Mouse (Mus musculus) liver, adult 2 months (tissue): ENCODE measurements around the gene Mpst. TPM values are rescaled to one million over a fixed set of nuclear protein-coding genes. Genes with fewer than 3 reads are reported as not detected.
A peak's percentile ranks its signal among the peaks of the same experiment; 100 is the strongest.

ENCODE experiments used
- DNase-seq: peaks from one replicate; pipeline ENCODE4 v3.0.0-alpha.2; 2011; ENCODE audit warnings: low read depth, low spot score; ENCODE audit errors: extremely low read depth
- H3K27ac ChIP-seq: fragments of 200-500 bp; replicated peaks from 2 replicates; pipeline ENCODE4 v1.5.1; 2012; ENCODE audit warnings: low read depth, mild to moderate bottlenecking, control low read depth, inconsistent platforms, low read length; ENCODE audit not compliant: insufficient read depth
- H3K27me3 ChIP-seq: fragments of 200-500 bp; 2 replicates; pipeline ENCODE4 v1.6.1; 2012; ENCODE audit warnings: mild to moderate bottlenecking, moderate library complexity, low read length, inconsistent platforms; ENCODE audit not compliant: control insufficient read depth, insufficient read depth
- H3K36me3 ChIP-seq: fragments of 200-500 bp; 2 replicates; pipeline ENCODE4 v1.6.1; 2012; ENCODE audit warnings: low read length, inconsistent platforms; ENCODE audit not compliant: control insufficient read depth, insufficient read depth
- H3K4me1 ChIP-seq: fragments of 200-500 bp; 2 replicates; pipeline ENCODE4 v1.6.1; 2011; ENCODE audit warnings: low read length; ENCODE audit not compliant: control insufficient read depth, insufficient read depth
- H3K4me3 ChIP-seq: fragments of 200-500 bp; 2 replicates; pipeline ENCODE4 v1.5.1; 2011; ENCODE audit warnings: low read depth, mild to moderate bottlenecking, control low read depth, low read length, moderate library complexity; ENCODE audit not compliant: insufficient read depth
- H3K79me2 ChIP-seq: fragments of 200-500 bp; 2 replicates; pipeline ENCODE4 v1.6.1; 2012; ENCODE audit warnings: inconsistent platforms, mild to moderate bottlenecking, low read length, moderate library complexity; ENCODE audit not compliant: control insufficient read depth, insufficient read depth
- H3K9ac ChIP-seq: fragments of 200-500 bp; 2 replicates; pipeline ENCODE4 v1.6.1; 2012; ENCODE audit warnings: low read depth, mild to moderate bottlenecking, control low read depth, inconsistent platforms, low read length
- CTCF ChIP-seq: fragments of 200-500 bp; IDR thresholded peaks from 2 replicates; pipeline ENCODE4 v1.5.1; 2011; ENCODE audit warnings: low read depth, low read length, control low read depth
- POLR2A ChIP-seq: fragments of 200-500 bp; IDR thresholded peaks from 2 replicates; pipeline ENCODE4 v1.6.1; 2011; ENCODE audit warnings: low read length, control low read depth; ENCODE audit not compliant: insufficient read depth; ENCODE audit errors: extremely low read depth
- WGBS: fragments of 180-500 bp; shearing (Covaris S2); methylation state at CpG from one replicate; pipeline ENCODE4 v1.1.7; 2018; 5-methylcytosine and 5-hydroxymethylcytosine counted together
- polyA plus RNA-seq: library from polyadenylated mRNA; depleted of rRNA; stranded (reverse); fragments of >200 nt; gene quantifications from 2 replicates; pipeline ENCODE4 v1.2.3, GENCODE M21; 2012
- total RNA-seq: library from RNA; depleted of rRNA; stranded (reverse); fragments of >200 nt; gene quantifications from 2 replicates; pipeline ENCODE4 v1.2.3, GENCODE M21; 2014

Gene Mpst
- total and polyA plus RNA-seq, 2 experiments, result 106 to 377 TPM

- TF ChIP-seq POLR2A, result no peak
- no peak for TF ChIP-seq CTCF
- H3K4me1 ChIP-seq, result peaks cover 14% of the 10 kb centered on the region
- DNase-seq, result peak; percentile 47
- 92% methylated on average over 4 of the region's 4 CpGs for WGBS
- no peaks in the 10 kb centered on the region for H3K79me2 ChIP-seq
- H3K27me3 ChIP-seq, result no peaks in the 10 kb centered on the region
- no peak overlapping the region for H3K27ac ChIP-seq
- H3K4me3 ChIP-seq, result no peak overlapping the region
- no peak overlapping the region for H3K9ac ChIP-seq
- no peaks in the 10 kb centered on the region for H3K36me3 ChIP-seq
Measured at GRCm38 (mm10) chr15:78382115-78382514, 24.1 kb upstream of the Mpst start.

- Histone ChIP-seq H3K79me2 (no peaks in the 10 kb centered on the region), H3K36me3 (no peaks in the 10 kb centered on the region), H3K27ac (peak overlapping the region; percentile 56), H3K4me3 (no peak overlapping the region), H3K9ac (no peak overlapping the region), H3K27me3 (no peaks in the 10 kb centered on the region), H3K4me1 (peaks cover 14% of the 10 kb centered on the region)
- peak; percentile 90 for DNase-seq
- TF ChIP-seq CTCF (no peak), POLR2A (no peak)
- 63% methylated on average over 11 of the region's 11 CpGs for WGBS
Measured at GRCm38 (mm10) chr15:78383450-78384219, 22.6 kb upstream of the Mpst start.

- no peaks in the 10 kb centered on the region for H3K79me2 ChIP-seq
- peaks cover 14% of the 10 kb centered on the region for H3K4me1 ChIP-seq
- no peaks in the 10 kb centered on the region for H3K27me3 ChIP-seq
- no peak overlapping the region for H3K9ac ChIP-seq
- DNase-seq, result peak; percentile 79
- H3K36me3 ChIP-seq, result no peaks in the 10 kb centered on the region
- WGBS, result 34% methylated on average over 7 of the region's 7 CpGs
- peak overlapping the region; percentile 56 for H3K27ac ChIP-seq
- no peak overlapping the region for H3K4me3 ChIP-seq
- TF ChIP-seq POLR2A (no peak), CTCF (no peak)
Measured at GRCm38 (mm10) chr15:78384220-78385116, 21.7 kb upstream of the Mpst start.

GRCm38 (mm10) chr15:78385564-78385963 lies 20.7 kb upstream of the Mpst start:
- H3K79me2 ChIP-seq, result no peaks in the 10 kb centered on the region
- H3K4me1 ChIP-seq, result peaks cover 14% of the 10 kb centered on the region
- no peak for DNase-seq
- H3K9ac ChIP-seq, result no peak overlapping the region
- TF ChIP-seq POLR2A, result no peak
- WGBS, result 94% methylated on average over 1 of the region's 1 CpGs
- no peaks in the 10 kb centered on the region for H3K36me3 ChIP-seq
- no peak overlapping the region for H3K27ac ChIP-seq
- no peak overlapping the region for H3K4me3 ChIP-seq
- H3K27me3 ChIP-seq, result no peaks in the 10 kb centered on the region

GRCm38 (mm10) chr15:78390855-78391254 lies 15.4 kb upstream of the Mpst start:
- TF ChIP-seq CTCF (no peak), POLR2A (no peak)
- no peaks in the 10 kb centered on the region for H3K79me2 ChIP-seq
- 90% methylated on average over 3 of the region's 3 CpGs for WGBS
- H3K9ac ChIP-seq, result no peak overlapping the region
- no peak for DNase-seq
- no peaks in the 10 kb centered on the region for H3K27me3 ChIP-seq
- no peaks in the 10 kb centered on the region for H3K36me3 ChIP-seq
- no peak overlapping the region for H3K27ac ChIP-seq
- peaks cover 2% of the 10 kb centered on the region; the same call in 1 of the 2 replicates for H3K4me1 ChIP-seq
- no peak overlapping the region for H3K4me3 ChIP-seq
